Mouse (Mus musculus): ENCODE results near the gene Fgfr2. TPM values are rescaled to one million over a fixed set of nuclear protein-coding genes. Genes with fewer than 3 reads are reported as not detected.
A peak's percentile ranks its signal among the peaks of the same experiment; 100 is the strongest.

The Fgfr2 gene
- polyA plus RNA-seq, 1 experiment from 2014 or later = 99.3 TPM

- H3K4me1 ChIP-seq = no peaks in the 10 kb centered on the region
- no peak overlapping the region for H3K4me3 ChIP-seq
- peaks cover 9% of the 10 kb centered on the region; the same call in 1 of the 2 replicates for H3K9me3 ChIP-seq (replicated peaks)
- no peak overlapping the region for H3K27ac ChIP-seq (replicated peaks)
- H3K36me3 ChIP-seq = no peaks in the 10 kb centered on the region
- H3K27me3 ChIP-seq (ENCODE audit: low read depth, poor library complexity, severe bottlenecking) = no peaks in the 10 kb centered on the region
- 69% methylated on average over 5 of the region's 5 CpGs for WGBS
- DNase-seq (ENCODE audit: low spot score) = no peak
Observed at GRCm38 (mm10) chr7:133133552-133133951, 10.4 kb upstream of the Fgfr2 start.

- H3K4me1 ChIP-seq = no peaks in the 10 kb centered on the region
- peaks cover 10% of the 10 kb centered on the region; the same call in 1 of the 2 replicates for H3K9me3 ChIP-seq (replicated peaks)
- H3K27ac ChIP-seq (replicated peaks) = no peak overlapping the region
- H3K4me3 ChIP-seq = no peak overlapping the region
- H3K36me3 ChIP-seq = no peaks in the 10 kb centered on the region
- DNase-seq (ENCODE audit: low spot score) = no peak
- WGBS = 90% methylated on average over 5 of the region's 5 CpGs
- no peaks in the 10 kb centered on the region for H3K27me3 ChIP-seq (ENCODE audit: low read depth, poor library complexity, severe bottlenecking)
Observed at GRCm38 (mm10) chr7:133132702-133133101, 9.6 kb upstream of the Fgfr2 start.

- H3K27me3 ChIP-seq (ENCODE audit: low read depth, poor library complexity, severe bottlenecking) = peaks cover 26% of the 10 kb centered on the region
- 3% methylated on average over 34 of the region's 34 CpGs for WGBS
- H3K4me3 ChIP-seq = peak overlapping the region; percentile 97
- no peak for DNase-seq (ENCODE audit: low spot score)
- peaks cover 31% of the 10 kb centered on the region for H3K4me1 ChIP-seq
- no peaks in the 10 kb centered on the region for H3K36me3 ChIP-seq
- H3K27ac ChIP-seq (replicated peaks) = peak overlapping the region; percentile 100
- H3K9me3 ChIP-seq (replicated peaks) = peaks cover 10% of the 10 kb centered on the region; the same call in 1 of the 2 replicates
Observed at GRCm38 (mm10) chr7:133124701-133125485, 1.7 kb upstream of the Fgfr2 start.

- Histone ChIP-seq H3K27ac (replicated peaks) (peak within 1 kb of the TSS; percentile 100), H3K27me3 (ENCODE audit: low read depth, poor library complexity, severe bottlenecking) (peaks cover 26% of the 10 kb centered on the region), H3K36me3 (no peaks in the 10 kb centered on the region), H3K4me1 (peaks cover 38% of the 10 kb centered on the region), H3K9me3 (replicated peaks) (peaks cover 8% of the 10 kb centered on the region; the same call in 1 of the 2 replicates), H3K4me3 (peak within 1 kb of the TSS; percentile 97)
- under 1% methylated on average over 56 of the region's 59 CpGs for WGBS
- DNase-seq (ENCODE audit: low spot score) = peak; percentile 86
Observed at GRCm38 (mm10) chr7:133123999-133124700, 1.0 kb upstream of the Fgfr2 start, which contains the start of gene Ctbp2. Gene Ctbp2 (minus strand): TSS chr7:133124354.

GRCm38 (mm10) chr7:133122379-133123243 lies 539 bp downstream of the Fgfr2 start:
- Histone ChIP-seq H3K27me3 (ENCODE audit: low read depth, poor library complexity, severe bottlenecking) (peaks cover 26% of the 10 kb centered on the region), H3K4me3 (peak overlapping the region; percentile 97), H3K9me3 (replicated peaks) (no peaks in the 10 kb centered on the region), H3K36me3 (no peaks in the 10 kb centered on the region), H3K4me1 (peaks cover 54% of the 10 kb centered on the region), H3K27ac (replicated peaks) (peak overlapping the region; percentile 100)
- WGBS = under 1% methylated on average over 87 of the region's 102 CpGs
- peak; percentile 75 for DNase-seq (ENCODE audit: low spot score)

- Histone ChIP-seq H3K4me1 (peaks cover 62% of the 10 kb centered on the region), H3K27ac (replicated peaks) (peak overlapping the region; percentile 100), H3K4me3 (peak overlapping the region; percentile 97), H3K9me3 (replicated peaks) (no peaks in the 10 kb centered on the region), H3K36me3 (no peaks in the 10 kb centered on the region), H3K27me3 (ENCODE audit: low read depth, poor library complexity, severe bottlenecking) (peaks cover 21% of the 10 kb centered on the region)
- peak; percentile 75 for DNase-seq (ENCODE audit: low spot score)
- WGBS = under 1% methylated on average over 78 of the region's 94 CpGs
Observed at GRCm38 (mm10) chr7:133121661-133122378, 1.3 kb downstream of the Fgfr2 start.

GRCm38 (mm10) chr7:133121080-133121607 lies 2.0 kb downstream of the Fgfr2 start:
- peaks cover 68% of the 10 kb centered on the region for H3K4me1 ChIP-seq
- H3K9me3 ChIP-seq (replicated peaks) = no peaks in the 10 kb centered on the region
- 1% methylated on average over 14 of the region's 14 CpGs for WGBS
- H3K36me3 ChIP-seq = no peaks in the 10 kb centered on the region
- H3K27me3 ChIP-seq (ENCODE audit: low read depth, poor library complexity, severe bottlenecking) = peaks cover 14% of the 10 kb centered on the region
- no peak for DNase-seq (ENCODE audit: low spot score)
- peak overlapping the region; percentile 97 for H3K4me3 ChIP-seq
- peak overlapping the region; percentile 100 for H3K27ac ChIP-seq (replicated peaks)

- Histone ChIP-seq H3K27me3 (ENCODE audit: low read depth, poor library complexity, severe bottlenecking) (peaks cover 5% of the 10 kb centered on the region), H3K36me3 (no peaks in the 10 kb centered on the region), H3K4me1 (peaks cover 74% of the 10 kb centered on the region), H3K27ac (replicated peaks) (peak overlapping the region; percentile 100), H3K4me3 (peak overlapping the region; percentile 97), H3K9me3 (replicated peaks) (no peaks in the 10 kb centered on the region)
- 2% methylated on average over 15 of the region's 15 CpGs for WGBS
- DNase-seq (ENCODE audit: low spot score) = peak; percentile 35
Observed at GRCm38 (mm10) chr7:133120221-133120751, 2.9 kb downstream of the Fgfr2 start.

GRCm38 (mm10) chr7:133117815-133118214 lies 5.3 kb downstream of the Fgfr2 start:
- 17% methylated on average over 2 of the region's 2 CpGs for WGBS

GRCm38 (mm10) chr7:133116542-133116941 lies 6.6 kb downstream of the Fgfr2 start:
- H3K27me3 ChIP-seq (ENCODE audit: low read depth, poor library complexity, severe bottlenecking) = no peaks in the 10 kb centered on the region
- H3K27ac ChIP-seq (replicated peaks) = no peak overlapping the region
- no peak overlapping the region for H3K4me3 ChIP-seq

More at GRCm38 (mm10) chr7:133117815-133118214, 5.3 kb downstream of the Fgfr2 start:
- Histone ChIP-seq H3K27ac (replicated peaks) (peak overlapping the region; percentile 65), H3K27me3 (ENCODE audit: low read depth, poor library complexity, severe bottlenecking) (no peaks in the 10 kb centered on the region), H3K36me3 (0 out of 2 replicates have a peak, but pooled peaks cover 2% of the 10 kb centered on the region), H3K9me3 (replicated peaks) (no peaks in the 10 kb centered on the region), H3K4me3 (peak overlapping the region; percentile 24; the same call in 1 of the 2 replicates), H3K4me1 (peaks cover 83% of the 10 kb centered on the region)
- no peak for DNase-seq (ENCODE audit: low spot score)

GRCm38 (mm10) chr7:133115886-133116285 lies 7.3 kb downstream of the Fgfr2 start:
- peak overlapping the region; percentile 49; the same call in 1 of the 2 replicates for H3K27ac ChIP-seq (replicated peaks)
- 12% methylated on average over 15 of the region's 15 CpGs for WGBS
- H3K4me1 ChIP-seq = peaks cover 100% of the 10 kb centered on the region
- DNase-seq (ENCODE audit: low spot score) = peak; percentile 56
- H3K4me3 ChIP-seq = peak overlapping the region; percentile 35
- H3K36me3 ChIP-seq = 0 out of 2 replicates have a peak, but pooled peaks cover 2% of the 10 kb centered on the region
- no peaks in the 10 kb centered on the region for H3K9me3 ChIP-seq (replicated peaks)
- no peaks in the 10 kb centered on the region for H3K27me3 ChIP-seq (ENCODE audit: low read depth, poor library complexity, severe bottlenecking)

More at GRCm38 (mm10) chr7:133116542-133116941, 6.6 kb downstream of the Fgfr2 start:
- DNase-seq (ENCODE audit: low spot score) = no peak
- Histone ChIP-seq H3K9me3 (replicated peaks) (no peaks in the 10 kb centered on the region), H3K4me1 (peaks cover 95% of the 10 kb centered on the region), H3K36me3 (0 out of 2 replicates have a peak, but pooled peaks cover 2% of the 10 kb centered on the region)
